Mouse (Mus musculus) thymus, adult 2 months (tissue): ENCODE results near the gene Olfr1513.

Source experiments
- CTCF ChIP-seq: fragments of 200-500 bp; IDR thresholded peaks from 2 replicates; pipeline ENCODE4 v1.5.1; 2012; ENCODE audit warnings: mild to moderate bottlenecking, control low read depth, low read length, moderate library complexity, borderline replicate concordance; ENCODE audit not compliant: control insufficient read depth, poor library complexity, insufficient read depth; ENCODE audit errors: extremely low read depth
- POLR2A ChIP-seq: fragments of 200-500 bp; IDR thresholded peaks from 2 replicates; pipeline ENCODE4 v1.6.1; 2012; ENCODE audit warnings: mild to moderate bottlenecking, low read length, control low read depth, moderate library complexity; ENCODE audit not compliant: control insufficient read depth, poor library complexity, insufficient read depth; ENCODE audit errors: extremely low read depth

- no peak for TF ChIP-seq CTCF
- no peak for TF ChIP-seq POLR2A
These were observed 50.1 kb downstream of the Olfr1513 start for GRCm38 (mm10) chr14:52306100-52306499.
